Mouse (Mus musculus) lung, adult 2 months (tissue): ENCODE data around the gene Ilk.

Source experiments
- CTCF ChIP-seq: fragments of 200-500 bp; IDR thresholded peaks from 2 replicates; pipeline ENCODE4 v1.5.1; 2011; ENCODE audit warnings: mild to moderate bottlenecking, low read length, control low read depth; ENCODE audit not compliant: insufficient read depth
- POLR2A ChIP-seq: fragments of 200-500 bp; IDR thresholded peaks from 2 replicates; pipeline ENCODE4 v1.6.1; 2011; ENCODE audit warnings: low read depth, mild to moderate bottlenecking, control low read depth, low read length, borderline replicate concordance; ENCODE audit errors: extremely low read depth

DNA sequence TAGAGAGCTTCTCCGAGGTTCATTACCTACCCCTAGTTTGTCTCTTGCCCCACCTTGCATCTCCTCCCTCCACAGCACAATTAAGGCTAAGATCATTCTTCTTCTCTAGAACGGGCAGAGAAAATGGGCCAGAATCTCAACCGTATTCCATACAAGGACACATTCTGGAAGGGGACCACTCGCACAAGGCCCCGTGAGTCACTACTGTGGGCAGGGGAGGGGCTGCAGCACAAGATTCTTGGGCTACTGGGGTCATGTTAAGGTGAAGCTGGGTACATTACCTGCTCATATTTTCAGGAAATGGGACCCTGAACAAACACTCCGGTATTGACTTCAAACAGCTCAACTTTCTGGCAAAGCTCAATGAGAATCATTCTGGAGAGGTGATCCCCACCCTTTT is 4.5 kb downstream of the Ilk start:
- no peak for TF ChIP-seq CTCF
- TF ChIP-seq POLR2A, result no peak
